Comparison of ENCODE assay signal across 8 mouse cellular contexts in the genomic region with DNA sequence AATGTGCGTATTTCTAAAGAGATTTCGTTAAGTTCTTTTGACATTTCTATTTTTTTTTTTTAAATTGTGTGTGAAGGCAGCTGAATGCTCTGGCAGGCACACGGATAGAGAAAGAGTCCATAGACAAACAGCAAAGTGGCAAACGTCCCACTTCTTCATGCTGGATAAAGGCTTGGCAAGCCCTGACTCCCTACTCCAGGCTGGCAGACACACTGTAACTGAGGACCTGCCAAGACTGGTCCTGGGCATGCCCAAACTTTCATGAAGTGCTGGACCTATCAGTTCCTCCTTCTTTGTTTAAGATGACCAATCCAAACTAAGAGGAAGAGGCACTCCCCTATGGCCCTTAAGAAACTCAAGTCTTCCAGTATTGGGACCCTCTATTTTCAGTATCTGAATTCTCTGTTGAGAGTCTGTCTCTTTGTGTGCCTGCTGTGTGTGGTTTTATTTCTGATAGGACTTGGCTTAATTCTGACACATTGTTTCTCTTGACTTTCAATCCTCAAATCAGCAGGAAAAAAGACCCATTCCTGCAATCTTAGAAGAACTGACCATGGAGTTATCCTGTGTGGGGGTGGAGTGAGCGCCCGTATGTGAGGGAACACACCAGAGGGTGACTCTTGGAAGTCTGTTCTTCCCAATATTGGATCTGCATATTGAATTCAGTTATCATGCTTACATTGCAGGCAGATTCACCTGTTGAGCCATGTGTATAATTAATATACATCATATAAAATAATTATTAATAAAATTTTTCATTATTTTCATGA.
DNase-seq lines count a peak whose midpoint lies in the region; ATAC-seq and TF ChIP-seq lines count a peak whose summit lies in the region.
"Had no signal": no experiment of that assay in that cellular context is flagged by ENCODE, and none has a peak within 500 bp of the region (broad histone marks: within the 10 kb centered on the region; RNA-seq: fewer than 3 reads in every experiment).

No protein-coding gene starts in this region.

- no peaks in the 10 kb centered on the region for H3K27me3 ChIP-seq in lung, embryonic 15.5 days
- H3K27me3 ChIP-seq in hindbrain, postnatal 0 days (ENCODE audit: insufficient read depth, low read length), result no peaks in the 10 kb centered on the region

- no peak overlapping the region for H3K4me2 ChIP-seq in lung, embryonic 15.5 days
- H3K4me2 ChIP-seq in hindbrain, postnatal 0 days (ENCODE audit: low read depth, low read length), result no peak overlapping the region

- no peak overlapping the region for H3K27ac ChIP-seq in lung, embryonic 15.5 days
- H3K27ac ChIP-seq in hindbrain, postnatal 0 days, result peak overlapping the region; percentile 67
- H3K27ac ChIP-seq: liver, embryonic 14.5 days had no signal

- no peaks in the 10 kb centered on the region for H3K4me1 ChIP-seq in lung, embryonic 15.5 days
- H3K4me1 ChIP-seq in hindbrain, postnatal 0 days (ENCODE audit: insufficient read depth, low read length), result no peaks in the 10 kb centered on the region

- no peak overlapping the region for H3K4me3 ChIP-seq in lung, embryonic 15.5 days
- H3K4me3 ChIP-seq in hindbrain, postnatal 0 days (ENCODE audit: low read length), result no peak overlapping the region

- H3K9me3 ChIP-seq in lung, embryonic 15.5 days, result no peaks in the 10 kb centered on the region
- no peaks in the 10 kb centered on the region for H3K9me3 ChIP-seq in hindbrain, postnatal 0 days (ENCODE audit: low read length)

- no peak overlapping the region for H3K9ac ChIP-seq in lung, embryonic 15.5 days
- no peak overlapping the region for H3K9ac ChIP-seq in hindbrain, postnatal 0 days (replicated peaks; ENCODE audit: low read length)
- H3K9ac ChIP-seq: liver, embryonic 14.5 days had no signal

- TF ChIP-seq CTCF in hindbrain, postnatal 0 days (IDR thresholded peaks at IDR 0.05; ENCODE audit: low read depth), result no peak

- no peak for DNase-seq in lung, postnatal 14 days
- DNase-seq in cerebellum, postnatal 10 days, result peak; percentile 91 to 93
- peak; percentile 91 for DNase-seq in hindbrain, postnatal 0 days (ENCODE audit: low spot score)
- peak; percentile 51 for DNase-seq in right cerebral cortex, postnatal 4 days
- DNase-seq in spleen, adult 18-20 months, result no peak
- DNase-seq in retina, postnatal 1 day, result no peak

- no peaks in the 10 kb centered on the region for H3K36me3 ChIP-seq in lung, embryonic 15.5 days
- H3K36me3 ChIP-seq in hindbrain, postnatal 0 days (ENCODE audit: insufficient read depth, low read length), result no peaks in the 10 kb centered on the region

- 57% methylated on average over 6 of the region's 6 CpGs for WGBS in lung, embryonic 15.5 days
- 57% methylated on average over 6 of the region's 6 CpGs for WGBS in hindbrain, postnatal 0 days

- ATAC-seq in lung, embryonic 15.5 days (ENCODE audit: borderline replicate concordance, extremely low read depth, low FRiP score, low TSS enrichment), result peak; percentile 72; the same call in 1 of the 2 replicates
- ATAC-seq in hindbrain, postnatal 0 days, result peak; percentile 100

Comparison
In these comparisons a context has a peak if more than half of its experiments do, and no peak if none do; other contexts are left out.
1. DNase-seq: peak in cerebellum, postnatal 10 days (2 of 2), hindbrain, postnatal 0 days (single experiment) and right cerebral cortex, postnatal 4 days (single experiment); none in lung, postnatal 14 days (single experiment), spleen, adult 18-20 months (0 of 2) and retina, postnatal 1 day (single experiment).